ENCODE assay signal across 13 mouse cellular contexts in the genomic region with DNA sequence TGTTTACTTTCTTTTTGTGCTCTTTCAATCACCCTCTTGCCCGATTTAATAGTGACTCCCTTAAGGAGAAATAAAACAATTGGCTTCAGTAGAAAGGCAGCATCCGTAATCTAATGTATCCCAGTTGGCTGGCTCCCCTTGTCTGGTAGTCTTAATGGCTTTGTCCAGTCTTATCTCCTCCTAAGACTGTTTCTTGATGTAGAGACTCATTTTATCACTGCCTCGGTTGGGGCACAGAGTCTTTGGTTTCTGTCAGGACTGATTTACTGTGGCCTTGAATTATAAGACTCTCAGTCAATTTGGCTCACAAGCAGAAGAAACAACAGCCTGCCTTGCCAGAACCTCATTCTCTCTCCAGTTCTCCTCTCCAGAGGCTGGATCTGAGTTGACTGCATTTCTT.
"Had no signal": no experiment of that assay in that cellular context is flagged by ENCODE, and none has a peak within 500 bp of the region (broad histone marks: within the 10 kb centered on the region; RNA-seq: fewer than 3 reads in every experiment).

No protein-coding gene starts in this region.

- H3K4me1 ChIP-seq: limb, embryonic 12.5 days; liver, embryonic 13.5 days; midbrain, embryonic 13.5 days; stomach, embryonic 15.5 days had no signal

- H3K27ac ChIP-seq: layer of hippocampus, adult 2 months; limb, embryonic 12.5 days; liver, embryonic 13.5 days; midbrain, embryonic 13.5 days; stomach, embryonic 15.5 days had no signal

- H3K9me3 ChIP-seq: limb, embryonic 12.5 days; liver, embryonic 13.5 days; midbrain, embryonic 13.5 days; stomach, embryonic 15.5 days had no signal

- H3K4me2 ChIP-seq: limb, embryonic 12.5 days; liver, embryonic 13.5 days; midbrain, embryonic 13.5 days; stomach, embryonic 15.5 days had no signal

- DNase-seq: kidney, adult 9 months; kidney, postnatal 4 days; liver; liver, embryonic 13.5 days; liver, postnatal 0 days; right cerebral cortex, postnatal 14 days; thymus, postnatal 4 days had no signal

- H3K36me3 ChIP-seq: limb, embryonic 12.5 days; liver, embryonic 13.5 days; midbrain, embryonic 13.5 days; stomach, embryonic 15.5 days had no signal

- H3K9ac ChIP-seq: limb, embryonic 12.5 days; liver, embryonic 13.5 days; liver, postnatal 0 days; midbrain, embryonic 13.5 days; stomach, embryonic 15.5 days had no signal

- H3K4me3 ChIP-seq: layer of hippocampus, adult 2 months; limb, embryonic 12.5 days; liver, embryonic 13.5 days; midbrain, embryonic 13.5 days; stomach, embryonic 15.5 days had no signal

- ATAC-seq: inflammation-experienced regulatory T-cells, adult 6 months; intestine, postnatal 0 days; liver, postnatal 0 days; midbrain, embryonic 13.5 days had no signal

- H3K27me3 ChIP-seq: limb, embryonic 12.5 days; liver, embryonic 13.5 days; midbrain, embryonic 13.5 days; stomach, embryonic 15.5 days had no signal
